Mouse (Mus musculus): Measurements from ENCODE around the gene Jam2. TPM values are rescaled to one million over a fixed set of nuclear protein-coding genes. Genes with fewer than 3 reads are reported as not detected.

The Jam2 gene
- polyA plus RNA-seq, 1 experiment from 2014 or later = 13.8 TPM

DNA sequence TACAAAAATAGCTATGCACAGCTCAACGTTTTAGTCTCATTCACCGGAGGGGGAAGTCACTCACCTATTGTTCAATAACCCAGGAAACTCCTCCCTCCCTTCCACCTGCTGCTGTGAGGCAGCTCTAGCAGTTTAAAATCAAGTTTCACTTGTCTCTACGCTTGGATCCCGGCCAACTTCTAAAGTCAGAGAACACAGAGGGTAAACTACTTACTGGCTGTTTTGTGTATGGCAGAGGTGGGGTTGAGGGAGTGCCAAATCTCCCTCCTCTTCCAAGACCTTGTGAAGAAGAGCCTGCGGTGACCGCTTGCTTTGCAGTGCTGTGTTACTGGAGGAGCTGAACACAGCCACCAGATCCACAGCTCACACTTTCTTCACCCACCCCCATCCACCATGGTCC is 51.1 kb downstream of the Jam2 start:
- Histone ChIP-seq H3K9me3 (no peaks in the 10 kb centered on the region), H3K4me2 (no peak overlapping the region), H3K9ac (no peak overlapping the region), H3K27me3 (no peaks in the 10 kb centered on the region), H3K27ac (no peak overlapping the region), H3K4me1 (no peaks in the 10 kb centered on the region), H3K36me3 (peaks cover 71% of the 10 kb centered on the region), H3K4me3 (no peak overlapping the region)
- WGBS = 78% methylated on average over 6 of the region's 6 CpGs
- ATAC-seq (ENCODE audit: insufficient number of reproducible peaks, low FRiP score, low TSS enrichment, low read depth) = no peak

DNA sequence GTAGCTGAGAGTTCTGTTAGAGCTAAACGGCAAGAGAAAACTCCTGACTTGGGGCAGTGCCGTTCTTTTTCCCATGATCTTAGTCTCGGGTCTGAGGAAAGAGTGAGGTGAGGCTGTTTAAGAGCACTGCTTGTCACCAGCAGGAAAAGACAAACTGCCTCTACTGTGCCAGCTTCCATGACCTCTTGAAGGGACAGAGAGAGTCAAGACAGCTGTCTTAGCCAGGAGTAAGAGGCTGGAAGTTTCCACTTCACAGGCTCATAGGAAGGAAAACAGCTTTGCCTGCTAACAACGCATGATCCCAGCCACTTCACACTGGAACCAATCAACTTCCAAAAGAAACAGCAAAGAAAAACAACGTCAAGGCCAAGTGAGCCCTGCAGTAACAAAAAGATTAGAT is 57.8 kb downstream of the Jam2 start:
- no peak for ATAC-seq (ENCODE audit: insufficient number of reproducible peaks, low FRiP score, low TSS enrichment, low read depth)
- no peak overlapping the region for H3K9ac ChIP-seq
- WGBS = 79% methylated on average over 5 of the region's 5 CpGs
- H3K27ac ChIP-seq = no peak overlapping the region
- no peaks in the 10 kb centered on the region for H3K9me3 ChIP-seq
- H3K36me3 ChIP-seq = peaks cover 55% of the 10 kb centered on the region
- H3K4me1 ChIP-seq = peaks cover 21% of the 10 kb centered on the region
- H3K27me3 ChIP-seq = no peaks in the 10 kb centered on the region
- H3K4me3 ChIP-seq = no peak overlapping the region
- H3K4me2 ChIP-seq = no peak overlapping the region

DNA sequence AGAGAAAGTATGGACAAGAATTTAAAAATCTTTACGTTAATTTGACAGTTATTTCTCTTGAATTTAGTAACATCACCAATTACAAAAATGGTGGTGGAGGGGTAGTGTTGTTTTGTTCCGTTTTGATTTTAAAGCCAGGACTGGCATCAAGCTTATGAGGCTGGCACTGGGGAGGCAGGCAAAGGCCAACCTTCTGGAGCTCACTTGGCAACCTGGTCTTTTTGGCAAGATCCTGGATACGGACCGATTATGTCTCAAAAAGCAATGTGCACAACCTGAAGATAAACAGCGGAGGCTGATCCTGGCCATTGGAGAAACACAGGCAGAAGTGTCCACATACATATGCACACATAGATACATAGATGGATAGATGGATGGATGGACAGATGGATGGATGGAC is 58.8 kb downstream of the Jam2 start:
- Histone ChIP-seq H3K4me1 (peaks cover 28% of the 10 kb centered on the region), H3K27me3 (no peaks in the 10 kb centered on the region), H3K27ac (no peak overlapping the region), H3K9me3 (no peaks in the 10 kb centered on the region), H3K4me2 (no peak overlapping the region), H3K36me3 (peaks cover 45% of the 10 kb centered on the region), H3K4me3 (no peak overlapping the region), H3K9ac (no peak overlapping the region)
- ATAC-seq (ENCODE audit: insufficient number of reproducible peaks, low FRiP score, low TSS enrichment, low read depth) = no peak
- WGBS = 95% methylated on average over 5 of the region's 5 CpGs

DNA sequence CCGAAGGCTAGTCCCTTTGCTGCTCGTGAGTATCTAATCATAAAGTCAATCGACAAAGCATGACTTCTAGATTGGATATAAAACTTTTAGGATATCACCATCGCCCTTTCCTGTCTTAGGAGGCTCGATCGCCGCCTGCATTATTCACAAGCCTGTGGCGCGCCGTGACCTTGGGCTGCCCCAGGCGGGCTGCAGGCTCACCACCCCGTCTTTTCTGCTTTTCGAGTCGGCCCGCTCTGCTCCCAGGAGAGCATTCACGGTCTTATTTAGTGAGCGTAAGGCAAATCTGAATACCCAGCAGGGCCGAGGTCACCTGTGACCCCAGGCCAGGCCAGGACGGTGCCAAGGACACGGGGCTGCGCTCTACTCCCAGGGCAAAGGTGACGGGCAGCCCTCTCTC is 60.4 kb downstream of the Jam2 start:
- Histone ChIP-seq H3K27me3 (no peaks in the 10 kb centered on the region), H3K4me3 (peak overlapping the region; percentile 98), H3K27ac (peak overlapping the region; percentile 99), H3K4me2 (peak overlapping the region; percentile 57), H3K9ac (peak overlapping the region; percentile 99), H3K9me3 (no peaks in the 10 kb centered on the region), H3K4me1 (peaks cover 28% of the 10 kb centered on the region), H3K36me3 (peaks cover 30% of the 10 kb centered on the region)
- ATAC-seq (ENCODE audit: insufficient number of reproducible peaks, low FRiP score, low TSS enrichment, low read depth) = peak; percentile 52; the same call in 1 of the 2 replicates
- under 1% methylated on average over 22 of the region's 22 CpGs for WGBS

DNA sequence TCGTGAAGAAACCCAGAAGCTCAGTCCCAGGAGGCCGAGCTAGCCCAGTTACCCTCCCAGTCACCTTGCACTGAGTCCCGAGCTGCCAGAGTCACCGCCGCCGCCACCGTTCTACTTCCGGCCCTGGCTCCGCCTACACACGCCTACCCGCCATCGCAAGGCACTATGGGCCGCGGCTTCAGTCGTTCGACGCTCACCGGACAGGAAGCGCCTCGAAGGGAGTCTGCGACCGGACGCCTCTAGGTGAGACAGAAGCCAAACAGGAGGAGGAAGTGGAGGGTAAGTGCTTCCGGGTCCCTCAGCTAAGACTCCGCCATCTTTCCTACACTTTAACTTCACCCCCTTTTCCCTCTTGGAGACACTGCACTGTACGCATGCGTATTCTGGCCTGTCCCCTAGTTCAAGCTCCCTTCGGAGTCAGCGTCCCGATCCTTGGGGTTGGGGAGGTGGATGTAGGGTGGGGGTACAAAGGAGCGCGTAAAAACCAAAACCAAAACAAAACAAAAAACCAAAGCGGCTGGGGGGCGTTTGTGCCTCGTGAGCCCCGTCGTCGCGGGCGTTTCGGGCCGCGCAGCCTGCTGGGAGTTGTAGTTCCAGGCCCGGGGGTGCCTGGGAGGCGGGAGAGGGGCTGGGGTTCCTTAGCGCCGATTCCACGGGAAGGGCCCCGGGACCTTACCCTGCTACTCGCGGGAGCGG is 61.0 kb downstream of the Jam2 start, which contains the start of gene Gabpa:
Gabpa (plus strand) TSS at position 181 of the 696 bp plus-strand sequence.
- H3K9ac ChIP-seq = peak within 1 kb of the TSS; percentile 99
- peak within 1 kb of the TSS; percentile 99 for H3K27ac ChIP-seq
- no peaks in the 10 kb centered on the region for H3K27me3 ChIP-seq
- H3K4me3 ChIP-seq = peak within 1 kb of the TSS; percentile 98
- ATAC-seq (ENCODE audit: insufficient number of reproducible peaks, low FRiP score, low TSS enrichment, low read depth) = peak; percentile 94
- peaks cover 28% of the 10 kb centered on the region for H3K4me1 ChIP-seq
- under 1% methylated on average over 49 of the region's 52 CpGs for WGBS
- H3K9me3 ChIP-seq = no peaks in the 10 kb centered on the region
- H3K4me2 ChIP-seq = peak within 1 kb of the TSS; percentile 57
- peaks cover 27% of the 10 kb centered on the region for H3K36me3 ChIP-seq

DNA sequence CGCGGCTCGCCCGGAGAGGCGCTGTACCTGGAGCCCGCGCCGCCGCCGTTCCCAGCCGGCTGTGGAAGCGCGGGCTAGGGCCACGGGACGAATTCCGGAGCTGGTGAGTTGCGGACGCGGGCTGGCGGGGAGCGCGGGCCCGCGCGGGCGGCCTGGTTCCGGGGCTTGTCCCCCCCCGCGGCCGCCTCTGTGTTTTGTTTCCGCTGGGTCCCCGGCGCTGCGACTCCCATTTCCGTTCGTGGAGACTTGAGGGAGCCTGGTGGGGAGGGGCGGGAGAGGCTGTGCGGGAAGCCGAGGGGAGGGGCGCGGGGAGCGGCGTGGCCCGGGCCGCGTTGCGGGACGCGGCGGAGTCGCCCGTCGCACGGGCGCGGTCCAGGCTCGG is 61.5 kb downstream of the Jam2 start, which contains the start of gene Atp5j:
Atp5j (minus strand) TSS at position 185 of the 382 bp plus-strand sequence.
- Histone ChIP-seq H3K9ac (peak within 1 kb of the TSS; percentile 99), H3K36me3 (peaks cover 24% of the 10 kb centered on the region), H3K4me3 (peak within 1 kb of the TSS; percentile 98), H3K4me1 (peaks cover 28% of the 10 kb centered on the region), H3K9me3 (no peaks in the 10 kb centered on the region), H3K27ac (peak within 1 kb of the TSS; percentile 99), H3K4me2 (peak within 1 kb of the TSS; percentile 57), H3K27me3 (no peaks in the 10 kb centered on the region)
- peak; percentile 74 for ATAC-seq (ENCODE audit: insufficient number of reproducible peaks, low FRiP score, low TSS enrichment, low read depth)
- 0% methylated on average over 51 of the region's 57 CpGs for WGBS

DNA sequence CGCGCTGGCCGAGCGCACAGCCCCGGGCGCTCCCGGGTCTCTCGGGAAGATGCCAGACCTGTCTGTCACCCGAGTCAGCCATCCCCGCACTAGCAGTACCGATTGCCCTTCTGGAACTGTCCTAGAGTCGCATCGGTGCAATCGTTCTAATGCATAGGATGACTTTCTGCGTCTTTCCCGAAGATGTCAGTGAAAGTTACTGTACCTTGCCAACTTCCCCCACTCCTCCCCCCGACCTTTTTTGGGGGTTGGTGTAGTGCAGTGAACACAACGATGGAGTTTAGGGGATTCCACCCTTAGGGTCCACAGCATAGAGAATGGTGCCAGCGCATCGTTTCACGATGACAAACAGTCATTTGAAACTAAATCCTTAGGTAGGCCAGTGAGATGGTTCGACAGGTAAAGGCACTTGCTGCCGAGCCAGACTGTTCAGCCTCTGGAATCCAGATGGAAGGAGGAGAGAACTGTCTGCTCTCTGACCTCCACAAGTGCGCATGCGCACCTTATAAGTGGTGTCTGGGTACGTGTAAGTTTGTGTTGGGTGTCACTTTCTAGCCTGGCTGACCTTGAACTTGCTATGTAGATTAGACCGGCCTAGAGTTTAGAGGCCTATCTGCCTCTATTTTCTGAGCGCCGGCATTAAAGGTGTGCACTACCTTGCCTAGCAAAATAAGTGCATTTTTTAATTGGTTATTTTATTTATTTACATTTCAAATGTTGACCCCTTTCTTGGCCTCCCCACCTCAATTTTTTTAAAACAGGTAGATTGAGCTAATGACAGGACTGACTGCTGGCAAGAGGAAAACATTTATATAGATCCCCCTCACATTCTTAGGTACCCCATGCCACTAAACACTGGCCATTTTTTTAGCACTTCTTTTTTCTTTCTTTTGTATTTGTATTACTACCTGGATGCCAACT is 62.2 kb downstream of the Jam2 start:
- Histone ChIP-seq H3K4me1 (peaks cover 28% of the 10 kb centered on the region), H3K36me3 (peaks cover 19% of the 10 kb centered on the region), H3K9me3 (no peaks in the 10 kb centered on the region), H3K4me3 (peak overlapping the region; percentile 98), H3K27ac (peak overlapping the region; percentile 99), H3K4me2 (peak overlapping the region; percentile 57), H3K9ac (peak overlapping the region; percentile 99), H3K27me3 (no peaks in the 10 kb centered on the region)
- no peak for ATAC-seq (ENCODE audit: insufficient number of reproducible peaks, low FRiP score, low TSS enrichment, low read depth)
- 5% methylated on average over 29 of the region's 29 CpGs for WGBS

DNA sequence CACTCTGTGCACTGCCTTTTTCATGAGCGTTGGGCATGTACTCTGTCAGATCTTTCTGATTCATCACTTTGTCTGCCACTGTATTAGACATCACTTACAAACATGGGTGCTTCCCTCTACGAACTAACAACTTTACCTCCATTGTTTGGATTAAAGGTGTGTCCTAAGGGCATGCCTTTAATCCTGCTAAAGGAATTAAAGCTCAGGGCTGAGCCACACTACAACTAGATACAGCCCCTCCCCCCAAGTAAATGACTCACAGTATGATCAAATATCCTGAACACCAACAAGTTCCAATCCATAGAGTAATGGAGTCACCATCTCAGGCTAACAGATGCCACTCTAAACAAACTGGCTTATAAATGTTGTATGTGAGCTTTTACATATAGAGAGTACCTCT is 64.7 kb downstream of the Jam2 start:
- no peak for ATAC-seq (ENCODE audit: insufficient number of reproducible peaks, low FRiP score, low TSS enrichment, low read depth)
- Histone ChIP-seq H3K4me2 (no peak overlapping the region), H3K4me1 (peaks cover 21% of the 10 kb centered on the region), H3K9ac (no peak overlapping the region), H3K4me3 (no peak overlapping the region), H3K27me3 (no peaks in the 10 kb centered on the region), H3K36me3 (peaks cover 15% of the 10 kb centered on the region), H3K9me3 (no peaks in the 10 kb centered on the region), H3K27ac (no peak overlapping the region)
- 77% methylated on average over 2 of the region's 2 CpGs for WGBS

DNA sequence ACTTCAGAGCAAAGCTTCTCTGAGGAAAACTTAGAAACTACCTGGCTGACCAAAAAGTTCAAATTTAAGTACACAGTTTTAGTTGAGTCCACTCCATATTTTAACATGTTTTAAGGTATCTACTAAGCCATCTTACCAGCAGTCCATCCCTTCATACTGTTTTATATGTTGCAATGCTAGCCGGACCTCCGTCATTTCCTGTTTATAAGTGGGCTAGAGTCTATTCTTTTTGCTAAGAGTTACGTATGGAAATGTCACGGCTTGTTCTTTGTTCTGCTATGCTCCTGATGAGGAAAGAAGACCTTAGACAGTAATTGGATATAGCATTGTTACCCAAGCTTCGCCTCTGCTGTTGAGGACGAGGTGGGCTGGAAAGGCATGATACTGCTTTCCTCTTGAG is 79.6 kb downstream of the Jam2 start:
- no peak overlapping the region for H3K4me3 ChIP-seq
- no peaks in the 10 kb centered on the region for H3K27me3 ChIP-seq
- H3K9ac ChIP-seq = no peak overlapping the region
- H3K27ac ChIP-seq = no peak overlapping the region
- peaks cover 65% of the 10 kb centered on the region for H3K36me3 ChIP-seq
- no peak for ATAC-seq (ENCODE audit: insufficient number of reproducible peaks, low FRiP score, low TSS enrichment, low read depth)
- no peak overlapping the region for H3K4me2 ChIP-seq
- H3K4me1 ChIP-seq = no peaks in the 10 kb centered on the region
- WGBS = 91% methylated on average over 6 of the region's 6 CpGs
- H3K9me3 ChIP-seq = no peaks in the 10 kb centered on the region

DNA sequence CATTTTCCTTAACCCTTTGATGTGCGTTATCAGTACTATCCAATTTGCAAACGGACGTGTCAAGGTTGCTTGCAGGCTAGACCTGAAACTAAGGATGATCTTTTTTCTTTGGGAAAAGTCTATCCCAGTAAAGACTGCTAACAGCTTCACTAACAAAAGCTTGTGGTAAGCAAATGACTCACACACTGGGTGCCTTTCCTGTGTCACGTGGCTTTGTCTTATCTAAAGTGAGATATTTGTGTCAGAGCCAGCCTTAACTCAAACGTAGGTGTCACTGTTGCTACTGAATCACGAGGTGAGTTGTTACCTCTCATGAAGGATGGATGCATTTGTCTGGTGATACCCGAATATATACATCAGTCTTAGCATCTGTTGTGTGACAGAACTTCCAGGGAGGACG is 90.7 kb downstream of the Jam2 start:
- Histone ChIP-seq H3K27ac (no peak overlapping the region), H3K4me2 (no peak overlapping the region), H3K9me3 (no peaks in the 10 kb centered on the region), H3K4me3 (no peak overlapping the region), H3K4me1 (no peaks in the 10 kb centered on the region), H3K36me3 (peaks cover 26% of the 10 kb centered on the region; the same call in 1 of the 2 replicates), H3K27me3 (no peaks in the 10 kb centered on the region), H3K9ac (no peak overlapping the region)
- ATAC-seq (ENCODE audit: insufficient number of reproducible peaks, low FRiP score, low TSS enrichment, low read depth) = no peak
- WGBS = 92% methylated on average over 8 of the region's 8 CpGs

DNA sequence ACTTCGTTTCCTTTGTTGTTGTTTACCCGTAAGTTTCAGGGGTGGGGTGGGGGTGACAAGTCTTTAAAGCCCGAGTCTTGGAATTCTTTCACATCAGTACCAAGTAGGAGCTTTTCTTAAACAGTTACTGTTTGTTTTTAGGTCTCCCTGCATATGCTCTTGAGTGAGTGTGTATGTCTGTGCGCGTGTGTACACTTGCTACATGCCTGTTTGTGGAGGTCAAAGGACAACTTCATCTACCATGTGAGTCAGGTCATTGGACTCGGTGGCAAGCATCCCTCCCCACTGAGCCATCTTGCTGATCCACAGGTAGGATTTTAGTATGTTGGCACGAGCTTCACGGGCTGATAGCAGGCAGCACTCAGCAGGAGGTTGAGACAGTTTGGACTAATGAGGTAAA is 99.9 kb downstream of the Jam2 start:
- Histone ChIP-seq H3K4me1 (no peaks in the 10 kb centered on the region), H3K9ac (no peak overlapping the region), H3K4me2 (no peak overlapping the region), H3K27me3 (no peaks in the 10 kb centered on the region), H3K9me3 (no peaks in the 10 kb centered on the region), H3K4me3 (no peak overlapping the region), H3K36me3 (no peaks in the 10 kb centered on the region), H3K27ac (no peak overlapping the region)
- no peak for ATAC-seq (ENCODE audit: insufficient number of reproducible peaks, low FRiP score, low TSS enrichment, low read depth)
- WGBS = 71% methylated on average over 8 of the region's 8 CpGs

All from limb, embryonic 15.5 days (tissue).